Mouse (Mus musculus): ENCODE data around the gene Hoxb6.

Hoxb6 gene

DNA sequence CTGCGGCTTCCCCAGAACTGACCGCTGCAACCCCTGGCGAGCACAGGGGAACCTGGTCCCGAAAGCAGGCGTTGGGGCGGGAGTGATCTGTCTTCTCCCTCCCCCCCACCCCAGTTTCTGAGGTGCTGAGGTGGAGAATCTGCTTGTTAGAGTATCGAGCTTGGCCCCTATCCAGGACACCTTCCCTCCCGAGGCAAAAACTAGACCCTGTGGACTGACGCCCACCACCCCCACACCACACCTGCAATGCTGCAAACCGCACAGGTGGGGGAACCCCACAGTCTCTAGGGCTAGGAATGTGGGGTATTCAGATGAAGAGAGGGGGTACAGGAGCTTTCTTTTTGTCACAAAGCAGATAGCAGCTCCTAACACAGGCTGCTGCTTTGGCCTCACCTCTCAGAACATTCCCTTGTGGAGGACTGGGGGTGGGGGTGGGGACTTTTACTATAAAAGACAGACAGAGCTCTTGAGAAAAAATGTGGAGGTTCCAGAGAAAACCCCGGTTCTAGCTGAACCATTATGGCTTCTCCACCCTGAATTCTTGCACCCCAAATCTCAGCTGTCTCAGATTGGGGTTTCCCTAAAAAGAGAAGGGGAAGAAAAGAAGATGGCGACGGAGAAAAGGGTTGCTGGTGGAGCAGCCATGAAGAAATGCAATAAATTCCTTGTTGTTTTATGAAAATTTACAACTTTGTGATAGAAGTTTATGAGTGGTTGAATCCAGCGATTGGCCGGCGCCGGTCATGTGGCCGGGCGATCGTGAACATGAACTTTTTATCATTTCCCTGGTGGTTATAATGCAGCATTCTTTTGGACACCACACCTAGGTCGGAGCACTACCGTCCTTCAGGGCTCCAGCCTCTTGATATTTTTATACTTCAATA is at the start of gene Hoxb6:
Gene Hoxb6 (plus strand): TSS at position 796 of the 884 bp plus-strand sequence.
- no peak for DNase-seq

DNA sequence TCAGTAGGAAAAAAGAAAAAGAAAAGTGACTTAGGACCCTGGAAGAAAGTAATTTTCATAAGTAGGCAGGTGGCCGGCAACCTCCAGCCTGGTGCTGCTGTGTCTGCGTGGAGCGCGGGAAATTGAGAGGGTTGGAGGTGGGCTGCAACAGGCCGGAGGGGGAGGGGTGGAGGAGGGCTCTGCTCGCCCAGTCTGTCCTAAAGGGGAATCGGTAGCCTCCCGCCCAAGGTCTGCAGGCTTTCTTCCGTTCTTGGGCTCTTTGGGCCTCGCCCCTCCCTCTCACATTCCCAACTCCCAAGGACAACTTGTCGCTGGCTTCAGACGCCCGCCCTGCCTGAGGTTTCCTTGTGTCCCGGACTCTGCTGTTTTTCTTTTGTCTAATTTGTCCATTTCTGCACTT is 41.4 kb upstream of the Hoxb6 start:
- DNase-seq, result no peak

DNA sequence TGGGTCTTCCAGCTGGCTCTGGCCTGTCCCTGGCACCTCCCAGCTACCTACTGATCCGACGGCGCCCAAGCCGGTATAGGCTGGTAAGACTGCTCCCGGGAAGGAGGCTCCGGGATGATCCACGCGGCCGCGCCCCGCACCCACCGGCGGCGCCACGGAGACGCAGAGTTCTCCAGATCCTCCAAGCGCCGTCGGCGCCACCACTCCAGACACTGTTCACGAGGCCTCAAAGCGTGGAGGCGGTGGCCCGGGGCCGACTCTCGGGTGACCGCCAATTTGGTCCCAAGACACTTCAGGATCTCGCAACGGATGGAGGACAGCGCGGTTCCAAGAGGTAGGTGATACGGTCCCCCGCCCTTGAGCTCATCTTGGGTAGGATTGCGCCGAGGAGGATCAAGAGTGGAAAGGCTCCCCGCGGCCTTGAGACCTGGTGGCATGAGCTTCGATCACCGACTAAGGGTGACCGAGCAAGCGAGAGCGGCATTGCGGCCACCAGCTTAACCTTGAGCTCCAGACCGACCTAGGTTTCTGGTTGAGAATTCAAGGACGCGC is 40.7 kb upstream of the Hoxb6 start:
- no peak for DNase-seq

DNA sequence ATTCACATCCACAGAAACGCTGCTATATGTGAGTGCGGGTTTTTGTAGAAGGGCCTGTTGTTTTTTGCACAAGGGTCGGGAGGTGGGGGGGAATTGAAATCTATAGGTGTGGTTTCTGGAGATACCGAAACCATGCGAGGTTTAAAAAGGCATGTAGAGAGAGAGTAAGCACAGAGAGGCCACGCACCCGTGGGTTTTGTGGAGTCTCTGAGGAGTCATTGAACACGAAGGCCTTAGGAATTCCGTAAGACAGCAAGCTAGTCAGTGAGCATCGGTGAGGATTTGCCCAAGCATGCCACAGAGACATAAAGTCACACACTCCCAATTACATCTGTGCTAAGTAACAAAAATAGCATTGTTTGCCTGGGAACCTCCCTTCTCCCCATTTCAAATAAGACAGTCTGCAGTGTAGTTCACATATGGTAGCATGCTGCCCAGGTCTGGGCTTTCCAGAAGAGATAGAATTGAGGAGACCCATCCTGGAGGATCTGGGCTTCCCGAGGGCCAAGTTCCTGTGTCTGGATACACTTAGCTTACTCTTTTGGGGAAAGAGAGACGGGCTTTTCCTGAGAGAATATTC is 39.6 kb upstream of the Hoxb6 start:
- DNase-seq, result no peak

DNA sequence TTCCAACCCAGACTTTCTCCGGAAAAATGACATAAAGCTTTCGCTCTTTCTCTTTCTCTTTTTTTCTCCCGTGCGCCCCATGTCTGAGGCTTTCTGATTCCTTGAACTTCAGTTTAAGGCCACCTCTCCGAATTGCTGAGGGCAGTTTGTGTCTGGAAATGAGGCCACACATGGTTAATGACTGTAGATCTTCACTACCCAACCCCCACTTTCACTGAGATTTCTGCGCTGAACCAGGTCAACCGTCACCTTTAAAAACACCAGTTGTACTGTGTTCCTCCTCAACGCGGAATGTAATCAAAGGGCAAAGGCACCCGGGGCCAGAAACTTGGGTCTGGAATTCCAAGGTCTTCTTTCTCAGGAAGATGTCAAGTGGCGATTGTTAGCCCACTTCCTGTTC is 38.1 kb upstream of the Hoxb6 start:
- DNase-seq, result no peak

DNA sequence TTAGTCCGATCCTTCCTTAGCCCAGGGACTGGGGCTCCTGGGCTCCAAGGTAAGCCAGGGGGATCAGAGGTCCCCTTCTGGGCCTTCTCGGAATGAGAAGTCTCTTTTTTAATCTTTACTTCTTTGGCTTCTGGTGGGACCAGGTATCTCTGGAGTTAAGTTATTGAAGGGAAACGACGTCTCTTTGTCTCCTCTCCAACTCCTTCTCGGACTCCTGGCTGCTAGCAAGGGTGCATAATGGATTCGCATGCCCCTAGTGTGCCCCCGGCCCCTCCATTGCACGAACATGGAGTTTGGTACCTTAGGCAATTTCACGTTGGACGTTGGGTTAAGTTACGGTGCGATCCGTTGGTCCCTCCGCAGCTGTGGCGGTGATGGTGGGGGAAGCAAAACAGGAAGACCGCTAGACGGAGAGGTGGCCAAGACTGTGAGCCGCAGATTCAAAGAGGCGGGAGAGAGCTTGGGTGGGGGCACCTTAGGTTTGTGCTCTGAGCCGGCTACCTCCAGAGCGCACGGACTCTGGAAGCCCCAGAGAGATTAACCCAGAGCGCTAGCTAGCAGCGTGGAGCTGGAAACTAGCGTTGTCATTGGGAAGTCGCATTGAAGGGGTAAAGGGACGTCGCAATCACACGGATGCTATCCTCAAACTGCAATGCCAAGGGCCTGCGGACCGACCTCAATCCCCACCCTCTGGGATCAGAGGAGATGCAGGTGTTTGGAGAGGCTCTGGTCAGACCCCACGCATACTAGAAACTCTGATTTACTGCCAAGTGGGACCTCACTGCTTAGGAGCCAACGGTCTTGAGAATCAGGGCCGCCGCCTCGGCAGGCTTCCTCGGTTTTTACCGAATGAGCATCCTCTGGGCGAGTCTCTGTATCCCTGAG is 36.9 kb upstream of the Hoxb6 start:
- DNase-seq, result no peak

DNA sequence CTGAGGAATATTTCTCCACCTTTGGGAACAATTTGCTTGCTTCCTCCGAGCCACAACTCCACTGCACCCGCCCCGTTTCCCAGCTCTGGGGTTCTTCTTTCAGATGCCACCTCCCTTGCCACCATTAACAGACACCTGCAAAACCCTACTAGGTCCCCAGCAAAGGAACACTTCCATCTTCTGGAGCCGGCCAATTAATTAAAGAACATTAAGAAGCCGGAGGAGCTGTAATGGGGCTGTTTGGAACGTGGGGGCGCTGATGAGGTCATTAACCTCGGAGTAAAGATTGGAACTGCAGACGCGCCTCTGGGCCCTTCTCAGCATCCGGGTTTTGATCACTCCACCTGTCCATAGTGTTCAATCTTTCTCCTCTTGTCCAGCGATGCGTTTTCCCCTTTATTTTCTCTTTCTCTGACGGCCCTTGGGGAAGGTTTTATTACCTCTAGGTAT is 36.3 kb upstream of the Hoxb6 start:
- DNase-seq, result no peak

DNA sequence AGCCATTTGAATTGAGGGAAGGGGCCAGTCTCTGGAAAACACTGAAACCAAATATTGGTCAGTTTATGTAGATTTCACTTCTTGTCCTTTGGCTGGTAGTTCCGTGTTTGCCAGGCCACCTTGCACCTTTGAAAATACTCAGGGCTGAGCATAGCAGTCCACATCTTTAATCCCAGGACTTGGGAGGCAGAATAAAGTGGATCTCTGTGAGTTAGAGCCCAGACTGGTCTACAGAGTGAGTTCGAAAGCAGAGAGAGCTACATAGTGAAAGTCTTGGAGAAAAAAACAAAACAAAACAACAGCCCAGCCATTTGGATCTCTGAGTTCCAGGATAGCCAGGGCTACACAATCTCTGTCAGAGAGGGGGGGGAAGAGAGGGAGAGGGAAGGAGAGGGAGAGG is 35.1 kb upstream of the Hoxb6 start:
- DNase-seq, result no peak

DNA sequence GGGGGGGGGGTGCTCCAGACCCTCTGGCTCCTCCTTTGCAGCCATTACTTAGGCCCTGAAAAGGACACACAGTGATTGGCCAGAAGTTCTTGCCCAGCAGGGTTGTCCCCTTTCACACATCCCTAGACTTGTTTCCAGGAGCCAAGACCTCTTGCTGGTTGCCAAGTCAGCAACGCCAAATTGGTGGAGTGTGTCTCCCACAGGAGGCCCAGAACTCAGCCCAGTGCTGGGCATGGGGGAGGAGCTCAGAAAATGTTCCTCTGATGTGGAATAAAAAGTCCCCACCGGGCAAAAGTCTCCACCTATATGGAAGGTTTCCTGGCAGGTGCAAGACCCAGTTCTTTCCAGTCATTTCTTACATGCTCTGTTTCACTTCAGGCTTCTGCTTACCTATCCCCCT is 33.2 kb upstream of the Hoxb6 start:
- DNase-seq, result no peak

DNA sequence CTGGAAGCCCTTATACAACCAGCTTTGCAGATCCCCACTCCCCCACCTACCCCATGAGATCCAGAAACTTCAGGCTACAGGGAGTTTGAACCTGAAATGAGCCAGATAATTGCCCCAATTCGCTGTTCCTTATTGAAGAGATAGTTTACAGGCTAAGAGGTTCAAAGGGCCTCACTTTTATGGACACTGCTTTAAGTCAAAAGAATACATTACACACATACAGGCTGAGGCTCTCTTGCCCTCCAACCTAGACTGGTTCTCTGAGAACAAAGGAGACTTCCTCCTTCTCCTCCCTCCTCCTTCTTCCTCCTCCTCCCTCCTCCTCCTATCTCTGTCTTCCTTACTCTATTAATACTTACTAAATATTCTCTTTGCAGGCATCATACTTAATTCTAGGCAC is 32.8 kb upstream of the Hoxb6 start:
- no peak for DNase-seq

DNA sequence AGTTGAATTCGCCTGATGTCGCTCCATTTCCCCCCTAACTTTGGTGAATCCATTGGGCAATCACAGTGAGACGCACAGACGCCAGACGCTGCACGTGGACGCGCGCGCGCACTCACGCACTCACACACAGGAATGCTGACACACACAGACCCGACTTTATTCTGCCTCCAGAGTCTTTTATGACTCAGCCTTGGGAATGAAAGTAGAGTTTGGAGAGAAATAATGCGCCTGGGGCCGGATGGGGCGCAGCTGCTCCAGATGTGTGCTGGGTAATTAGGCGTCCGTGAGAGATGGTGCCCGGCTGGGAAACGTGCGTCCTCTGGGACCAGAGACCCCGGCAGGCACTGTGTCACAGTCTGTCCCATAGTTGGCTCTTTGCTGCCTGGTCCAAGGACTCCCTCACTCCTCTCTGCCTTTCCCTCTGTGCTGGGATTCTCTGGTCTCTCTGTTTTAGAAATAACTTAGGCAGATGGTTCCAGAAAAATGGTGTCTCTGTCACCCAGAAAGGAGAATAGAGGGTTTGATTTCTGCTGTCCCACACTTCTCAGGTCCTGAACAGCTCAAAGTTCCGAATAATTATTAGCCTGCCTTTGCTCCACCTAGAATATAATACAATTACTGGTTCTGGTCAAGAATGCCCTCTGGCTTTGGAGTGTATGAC is 31.8 kb upstream of the Hoxb6 start:
- DNase-seq, result no peak

DNA sequence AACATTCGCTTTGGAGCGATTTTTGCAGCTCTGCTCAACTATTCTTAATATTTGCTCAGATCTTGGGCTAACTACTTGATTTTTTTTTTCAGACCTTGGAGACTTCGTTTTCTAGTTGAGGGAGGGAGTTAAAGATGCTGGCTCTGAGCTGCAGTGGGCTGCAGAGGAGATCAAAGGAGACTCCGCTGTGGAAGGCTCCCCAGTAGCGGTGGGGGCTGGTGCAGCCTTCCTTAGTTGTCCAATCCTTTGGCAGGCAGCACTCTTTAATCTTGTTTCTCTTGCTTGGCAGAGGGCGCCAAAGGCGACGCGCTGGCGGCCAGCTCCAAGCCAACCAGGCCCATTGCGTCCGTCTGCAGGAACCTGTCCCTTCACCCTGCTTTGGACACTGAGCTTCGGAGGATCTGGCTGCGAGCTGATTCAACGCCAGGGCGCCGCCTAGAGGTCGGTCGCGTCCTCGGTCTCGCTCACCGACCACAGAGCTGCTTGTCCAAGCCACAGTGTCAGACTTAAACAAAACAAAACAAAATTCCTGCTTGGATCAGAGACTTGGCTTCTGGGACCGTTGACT is 30.9 kb upstream of the Hoxb6 start:
- DNase-seq, result peak; percentile 67

DNA sequence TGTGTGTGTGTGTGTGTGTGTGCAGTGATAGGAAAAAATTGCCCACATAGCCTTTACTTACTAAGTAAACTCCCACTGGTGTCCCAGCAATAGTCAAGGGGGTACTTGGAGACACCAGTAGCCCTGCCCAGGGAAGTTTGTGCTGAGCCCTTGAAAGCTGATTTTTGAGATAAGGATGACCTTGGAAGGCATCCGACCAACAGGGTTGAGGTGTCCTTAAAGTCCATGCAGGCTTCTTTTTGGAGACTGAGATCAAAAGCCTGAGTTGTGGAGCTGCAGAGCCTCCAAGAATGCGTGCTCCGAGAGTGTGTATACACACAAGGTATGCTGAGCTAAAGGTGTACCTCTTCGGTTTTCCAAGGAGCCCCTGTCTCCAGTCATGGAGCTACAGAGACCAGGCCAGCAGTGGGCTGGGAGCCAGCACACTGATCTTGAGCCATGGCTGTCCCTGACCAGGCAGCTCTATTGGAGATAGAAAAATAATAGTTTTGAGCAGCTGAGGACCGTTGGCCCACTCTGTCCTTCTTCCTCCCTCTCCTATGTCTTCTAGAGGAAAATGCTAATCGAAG is 29.9 kb upstream of the Hoxb6 start:
- no peak for DNase-seq

DNA sequence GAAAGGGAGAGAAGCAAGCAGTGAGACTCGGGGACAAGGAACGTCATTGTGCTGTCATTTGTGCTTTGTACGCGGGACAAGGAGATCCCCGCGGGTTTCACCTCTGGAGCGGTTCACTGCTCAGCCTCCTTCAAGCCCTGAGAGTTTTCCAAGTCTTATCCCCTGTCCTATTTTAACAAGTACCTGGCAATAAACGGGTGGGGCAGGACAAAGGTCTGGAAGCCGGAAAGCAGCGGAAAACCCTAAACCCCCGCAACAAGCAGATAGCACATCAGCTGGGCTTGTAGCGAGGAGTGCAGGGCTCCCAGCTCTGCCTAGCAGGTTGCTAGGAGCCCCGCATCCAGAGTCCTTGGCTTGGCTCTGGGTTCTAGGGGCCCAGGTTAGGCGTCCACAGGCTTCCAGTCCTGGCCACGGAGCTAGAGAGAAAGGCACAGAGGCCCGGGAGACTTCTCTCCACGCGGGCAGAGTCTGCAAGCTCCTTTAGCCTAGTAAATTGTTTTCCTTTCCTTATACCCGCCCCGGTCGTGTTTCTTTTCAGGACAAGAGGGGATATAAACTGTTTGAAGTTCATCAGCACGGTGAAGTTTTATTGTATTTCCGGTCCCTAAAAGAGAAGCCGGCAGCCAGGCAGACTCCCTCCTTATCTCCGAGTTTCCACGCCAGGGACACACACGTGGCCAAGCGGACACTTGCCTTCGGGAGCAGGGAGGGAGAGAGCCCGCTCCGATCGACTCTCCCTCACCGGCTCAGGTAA is 28.5 kb upstream of the Hoxb6 start:
- no peak for DNase-seq

DNA sequence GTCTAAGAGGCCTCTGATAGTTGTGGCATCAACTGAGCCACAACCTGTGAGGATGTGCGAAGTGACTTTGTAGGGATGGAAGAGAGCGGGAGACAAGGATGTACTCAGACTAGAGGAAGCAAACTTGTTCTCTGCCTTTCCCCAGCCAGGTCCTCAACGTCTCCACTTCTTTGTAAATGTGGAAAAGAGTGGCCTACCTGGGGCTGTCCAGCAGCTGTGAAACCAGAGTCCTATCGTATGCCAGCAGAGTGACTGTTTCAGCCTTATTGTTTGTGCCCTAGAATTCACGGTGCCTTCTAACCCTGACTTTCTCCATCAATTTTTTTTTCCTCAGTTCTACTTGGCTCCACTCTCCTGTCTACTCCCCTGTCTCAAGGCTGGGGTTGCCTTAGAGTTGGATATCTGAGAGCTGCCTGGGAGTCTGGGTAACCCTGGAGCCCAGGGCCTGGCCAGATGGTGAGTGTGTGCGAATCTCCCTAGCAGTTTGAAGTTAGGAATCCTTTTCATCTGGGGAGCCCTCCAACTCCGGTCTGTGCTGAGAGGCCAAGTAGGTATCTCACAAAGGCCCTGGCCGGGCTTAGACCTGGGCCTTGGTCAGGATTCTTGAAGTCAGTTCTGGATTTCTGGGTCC is 27.8 kb upstream of the Hoxb6 start:
- DNase-seq, result no peak

DNA sequence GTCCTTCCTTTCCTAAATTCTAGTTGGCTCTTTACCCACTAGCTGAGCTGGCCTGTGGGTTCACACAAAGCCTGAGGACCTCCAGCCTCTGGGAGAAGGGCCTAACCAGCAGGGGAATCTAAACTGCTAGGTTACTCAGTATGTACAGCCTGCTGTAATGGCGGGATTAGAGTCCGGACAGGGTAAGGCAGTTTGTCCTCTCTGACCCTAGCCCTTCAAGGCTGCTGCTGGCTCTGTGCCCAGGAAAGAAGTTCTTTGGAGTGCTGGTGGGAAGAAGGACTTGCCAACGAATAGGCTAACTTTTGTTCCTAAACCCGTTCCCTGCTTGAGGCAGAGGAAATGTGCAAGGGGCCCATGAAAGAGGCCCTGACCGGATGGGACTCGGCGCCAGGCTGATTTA is 26.3 kb upstream of the Hoxb6 start:
- DNase-seq, result no peak

DNA sequence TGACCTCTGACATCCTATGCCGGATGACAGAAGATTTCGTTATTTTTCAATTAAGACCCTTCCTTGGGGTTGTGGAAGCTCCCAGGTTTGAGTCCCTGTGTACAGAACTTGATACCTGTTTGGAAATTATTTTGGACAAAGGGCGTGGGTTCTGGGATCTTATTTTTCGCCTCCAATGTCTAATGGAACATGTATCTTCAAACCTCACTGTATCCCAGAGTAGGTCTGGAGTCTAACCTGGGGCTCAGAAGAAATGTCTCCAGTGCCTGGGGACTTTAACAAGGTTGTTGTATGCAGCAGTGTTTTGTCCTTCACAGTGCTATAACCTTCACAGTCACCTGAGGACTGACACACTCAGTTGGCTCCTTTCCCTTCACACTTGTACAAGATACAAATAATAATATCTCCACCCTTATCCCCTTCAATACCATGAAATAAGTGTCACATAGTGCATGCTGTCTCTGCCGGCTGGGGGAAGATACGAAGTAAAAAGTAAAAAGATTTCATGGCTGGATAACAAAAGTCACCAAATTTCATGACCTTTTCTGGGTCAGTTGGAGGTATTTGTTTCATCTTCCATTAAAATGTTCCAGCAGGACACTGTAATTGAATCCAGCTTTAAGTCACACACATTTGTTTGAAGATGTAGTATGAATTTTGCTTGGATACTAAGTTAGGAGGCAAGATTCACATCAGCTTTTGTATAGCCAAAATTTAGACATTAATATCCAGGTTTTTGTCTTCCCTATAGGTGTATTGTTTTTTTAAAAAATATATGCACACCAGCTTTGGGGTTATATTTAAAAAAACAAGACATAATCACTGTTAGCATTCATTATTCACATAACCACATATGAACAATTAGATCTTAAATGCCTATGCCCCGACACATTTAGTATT is 25.0 kb upstream of the Hoxb6 start:
- DNase-seq, result no peak

DNA sequence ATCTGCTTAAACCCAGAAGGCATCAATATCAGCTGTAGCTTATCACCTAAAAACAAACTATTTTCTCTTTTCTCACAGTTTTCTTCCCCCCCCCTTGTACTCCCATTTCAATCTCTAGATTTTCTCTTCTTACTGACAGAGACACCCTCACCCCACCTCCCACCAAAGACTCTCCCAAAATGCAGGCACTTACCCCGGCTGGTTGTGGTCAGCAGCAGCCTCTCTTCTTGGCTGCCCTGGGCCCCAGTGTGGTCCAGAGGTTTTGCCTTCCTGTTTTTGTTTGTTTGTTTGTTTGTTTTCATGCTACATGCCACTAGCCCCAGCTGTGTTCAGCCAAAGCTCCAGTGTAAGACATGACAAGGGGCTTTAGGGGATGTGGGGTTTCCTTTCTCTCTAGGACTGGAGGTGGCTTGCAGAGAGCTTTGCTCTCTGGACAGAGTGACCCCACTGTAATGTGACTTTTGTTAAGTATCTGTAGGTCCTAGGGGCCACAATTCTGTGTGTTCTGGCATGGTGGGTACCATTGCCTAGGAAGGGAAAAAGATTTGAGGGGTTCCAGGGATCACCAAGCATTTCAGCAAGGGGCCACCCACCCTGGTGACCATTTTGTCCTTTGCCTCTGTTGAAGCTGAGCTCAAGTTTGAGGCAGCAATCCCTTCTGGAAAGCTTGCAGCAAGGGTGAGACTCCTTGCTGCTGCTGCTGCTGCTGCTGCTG is 24.1 kb upstream of the Hoxb6 start:
- no peak for DNase-seq

DNA sequence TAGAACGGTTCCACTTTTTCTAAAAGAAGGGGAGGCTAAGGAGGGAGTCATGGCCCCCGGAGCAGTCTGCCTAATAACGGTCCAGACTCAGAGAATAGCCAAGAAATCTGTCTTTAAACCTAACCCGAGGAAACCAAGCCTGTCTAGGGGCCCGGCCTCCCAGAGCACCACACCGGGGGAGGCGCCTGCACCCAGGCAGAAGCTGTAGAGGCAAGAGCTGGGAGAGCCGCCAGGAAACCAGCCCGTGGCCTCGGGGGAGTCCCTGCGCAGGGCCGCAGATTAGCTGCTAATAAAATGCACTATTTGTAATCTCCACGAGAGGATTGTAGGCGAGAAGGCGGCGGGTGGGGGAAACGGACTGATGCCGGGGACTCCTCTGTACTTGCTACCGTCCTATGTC is 22.4 kb upstream of the Hoxb6 start:
- DNase-seq, result no peak

All from thymus, postnatal 14 days (tissue).